Mouse (Mus musculus) gastrocnemius, postnatal 36 days (tissue): Measurements from ENCODE around the gene Lrrc56. TPM values are rescaled to one million over a fixed set of nuclear protein-coding genes. Genes with fewer than 3 reads are reported as not detected.
"Not testable (repeated sequence)": the region's sequence is repeated elsewhere in the genome, so short reads cannot be mapped to it uniquely, and the experiment has no call there.

Experiments used
- DNase-seq, 2 experiments: peaks; one replicate each; pipeline ENCODE4 v3.0.0; 2022
- intact Hi-C: fragments of 180-260 bp; cut with DNase I; formaldehyde crosslinking; loops from one replicate; pipeline ENCODE4 v1.15.1; 2025
- total RNA-seq, 2 experiments: library from RNA; stranded (reverse); gene quantifications; 2 replicates each; pipeline ENCODE4 v1.2.3; 2021

Lrrc56 gene
- total RNA-seq, 2 experiments from 2014 or later = 2.0 to 2.1 TPM

DNA sequence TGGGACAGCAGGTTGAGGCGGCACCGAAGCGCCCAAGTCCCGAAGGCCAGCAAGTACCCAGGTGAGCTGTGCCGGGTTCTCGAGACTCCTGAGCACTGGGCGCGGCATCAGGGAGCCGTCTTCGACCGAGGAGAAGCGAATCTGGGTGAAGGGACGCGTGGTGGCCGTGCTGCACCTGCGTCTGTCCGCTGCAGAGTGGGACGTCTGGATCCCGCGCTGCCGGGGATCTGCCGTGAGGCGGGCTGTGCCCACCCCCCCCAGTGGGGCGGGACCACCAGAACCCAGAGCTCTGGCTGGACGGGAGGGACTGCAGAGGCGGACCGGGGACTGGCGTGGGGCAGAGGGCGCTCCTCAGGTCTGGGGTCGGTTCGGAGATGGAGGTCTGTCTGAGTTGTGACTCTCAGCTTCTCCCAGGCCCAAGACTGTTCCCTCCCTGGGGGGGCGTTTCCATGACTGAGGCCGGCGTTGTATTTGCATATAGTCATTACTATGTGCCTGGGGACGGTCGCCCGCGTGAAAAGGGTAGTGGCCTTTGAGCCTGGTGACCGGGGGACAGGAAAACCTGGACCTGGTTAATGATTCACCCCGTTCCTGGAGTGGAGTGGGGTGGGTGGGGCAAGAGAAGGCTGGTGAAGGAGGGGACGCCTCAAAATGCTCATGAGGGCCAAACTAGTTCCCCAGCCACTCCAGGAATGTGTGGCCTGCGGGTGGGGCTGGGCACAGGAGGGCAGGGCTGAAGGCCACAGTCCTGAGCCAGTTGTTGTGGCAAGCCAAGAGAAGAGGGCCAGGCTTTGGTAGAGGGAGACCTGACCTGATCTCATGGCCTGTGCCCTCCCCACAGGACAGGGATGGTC is 22.1 kb downstream of the Lrrc56 start:
- intact Hi-C loops = no loop called here

DNA sequence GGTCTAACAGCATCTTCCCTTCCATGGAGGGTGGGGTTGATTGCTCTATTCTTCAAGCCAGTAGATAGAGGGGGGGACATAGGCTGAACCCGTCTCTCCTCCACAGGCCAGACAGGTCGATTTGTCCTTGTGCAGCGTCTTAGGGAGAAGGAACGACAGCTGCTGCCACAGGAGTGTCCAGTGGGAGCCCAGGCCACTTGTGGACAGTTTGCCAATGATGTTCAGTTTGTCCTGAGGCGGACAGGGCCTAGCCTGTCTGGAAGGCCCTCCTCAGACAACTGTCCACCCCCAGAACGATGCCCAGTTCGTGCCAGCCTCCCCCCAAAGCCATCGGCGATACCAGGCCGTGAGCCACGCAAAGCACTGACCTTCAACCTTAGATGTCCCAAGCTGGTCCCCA is 22.9 kb downstream of the Lrrc56 start:
- DNase-seq = no peak
- intact Hi-C loops = no loop called here

More for the DNA sequence above, 22.1 kb downstream of the Lrrc56 start:
- peak in 1 of 2 experiments; percentile 19 for DNase-seq

DNA sequence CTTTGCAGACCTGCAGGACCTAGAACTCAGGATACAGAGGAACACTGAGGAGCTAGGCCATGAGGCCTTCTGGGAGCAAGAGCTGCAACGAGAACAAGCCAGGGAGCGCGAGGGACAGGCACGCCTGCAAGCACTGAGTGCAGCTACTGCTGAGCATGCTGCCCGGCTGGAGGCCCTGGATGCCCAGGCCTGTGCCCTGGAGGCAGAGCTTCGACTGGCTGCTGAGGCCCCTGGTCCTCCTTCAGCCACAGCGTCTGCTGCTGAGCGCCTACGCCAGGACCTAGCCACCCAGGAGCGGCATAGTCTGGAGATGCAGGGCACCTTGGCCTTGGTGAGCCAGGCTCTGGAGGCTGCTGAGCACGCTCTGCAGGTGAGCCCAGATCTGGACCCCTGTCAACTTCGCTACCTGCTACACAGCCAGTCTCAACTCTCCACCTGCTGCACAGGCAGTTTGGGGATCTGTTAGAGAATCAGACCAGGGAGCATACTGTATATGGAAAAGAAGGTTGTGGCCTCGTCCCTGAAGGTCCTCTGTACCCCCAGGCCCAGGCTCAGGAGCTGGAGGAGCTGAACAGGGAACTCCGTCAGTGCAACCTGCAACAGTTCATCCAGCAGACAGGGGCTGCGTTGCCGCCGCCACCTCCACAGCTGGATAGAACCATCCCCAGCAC is 23.5 kb downstream of the Lrrc56 start:
- intact Hi-C loops = no loop called here
- DNase-seq = peak in 1 of 2 experiments; percentile 12

DNA sequence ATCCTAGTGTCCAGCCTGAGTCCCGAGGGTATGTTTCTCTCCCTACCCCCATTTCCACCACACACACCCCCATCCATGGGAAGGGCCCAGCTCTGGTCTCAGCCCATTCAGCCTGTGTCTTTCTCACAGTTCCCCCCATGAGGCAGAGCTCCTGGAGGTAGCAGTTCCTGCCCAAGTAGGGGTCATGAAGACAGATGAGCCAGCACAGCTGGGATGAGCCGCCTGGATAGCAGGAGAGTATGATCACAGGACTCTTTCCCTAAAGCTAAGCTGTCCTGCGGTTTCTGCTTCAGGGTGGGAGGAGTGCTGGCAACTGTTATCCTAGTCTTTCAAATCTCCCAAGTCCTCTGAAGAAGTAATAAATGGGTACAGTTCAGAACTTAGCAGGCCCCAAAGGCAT is 24.2 kb downstream of the Lrrc56 start:
- intact Hi-C loops = no loop called here

DNA sequence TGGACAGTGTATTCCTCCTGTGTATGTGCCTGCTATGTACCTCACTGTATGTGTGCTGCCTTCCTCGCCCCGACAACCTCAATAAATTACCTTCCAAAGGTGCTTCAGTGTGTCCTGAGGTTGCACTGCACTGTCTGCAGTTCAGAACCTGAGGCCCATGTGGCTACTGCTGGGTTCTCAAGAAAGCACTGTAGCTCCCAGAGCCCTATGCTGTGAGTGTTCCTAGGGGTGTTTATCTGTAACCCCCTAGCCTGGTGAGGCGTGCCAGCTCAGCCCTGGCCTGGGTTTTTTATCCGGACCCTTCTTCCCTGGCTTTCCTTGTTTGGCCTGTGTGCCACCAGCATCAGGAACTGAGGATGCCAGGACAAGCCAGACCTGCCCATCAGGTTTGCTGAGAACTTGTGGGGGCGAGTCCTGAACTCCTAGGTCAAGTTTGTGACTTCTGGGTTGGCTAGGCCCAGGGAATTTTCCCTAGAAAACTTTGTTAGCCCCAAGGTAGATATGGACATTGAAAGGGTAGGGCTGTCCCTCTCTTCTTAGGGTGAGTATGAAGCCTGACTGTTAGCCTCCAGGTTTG is 24.7 kb downstream of the Lrrc56 start:
- intact Hi-C loops = no loop called here
- no peak for DNase-seq

More for the DNA sequence above, 24.2 kb downstream of the Lrrc56 start:
- no peak for DNase-seq

DNA sequence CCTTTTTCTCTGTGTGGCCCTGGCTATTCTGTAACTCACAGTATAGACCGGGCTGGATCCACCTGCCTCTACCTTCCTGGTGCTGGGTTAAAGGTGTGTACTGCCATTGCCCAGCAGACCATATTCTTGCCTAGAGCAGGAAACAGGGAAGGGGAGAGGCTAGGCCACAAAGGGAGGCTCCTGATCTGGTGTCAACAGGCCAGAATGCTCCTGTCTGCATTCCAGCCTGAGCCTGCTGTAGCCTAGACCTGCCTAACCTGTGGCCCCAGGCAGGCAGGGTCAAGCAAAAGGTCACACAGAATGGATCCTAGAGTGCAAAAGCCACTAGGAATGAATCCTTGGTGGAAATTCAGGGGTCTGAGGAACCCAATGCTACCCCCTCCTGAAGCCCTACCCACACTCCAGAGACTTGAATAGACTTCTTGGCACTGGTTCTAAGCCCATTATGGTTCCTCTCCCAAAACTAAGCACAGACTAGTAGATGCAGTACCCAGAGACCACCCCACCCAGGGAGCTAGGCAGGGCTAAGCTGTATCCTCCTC is 25.7 kb downstream of the Lrrc56 start:
- no peak for DNase-seq
- intact Hi-C loops = no loop called here

DNA sequence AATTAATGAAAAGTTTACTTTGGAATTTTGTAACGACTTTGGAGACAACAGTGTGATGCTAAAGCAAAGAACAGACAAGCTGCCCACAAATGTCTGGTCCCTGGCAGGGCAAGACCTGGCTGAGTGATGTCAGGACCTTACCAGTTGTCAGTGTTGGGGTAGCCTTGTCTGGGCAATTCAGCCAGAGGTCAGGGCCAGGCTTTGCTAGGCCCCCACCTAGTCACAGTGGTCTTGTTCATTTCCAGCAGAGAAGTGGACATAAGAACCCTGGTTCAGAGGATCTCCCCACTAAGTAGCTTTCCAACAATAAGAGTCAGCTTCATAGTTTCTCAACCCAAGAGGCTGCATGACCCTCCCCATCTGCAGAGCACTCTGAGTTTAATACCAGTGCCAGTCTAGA is 26.4 kb downstream of the Lrrc56 start:
- no peak for DNase-seq

DNA sequence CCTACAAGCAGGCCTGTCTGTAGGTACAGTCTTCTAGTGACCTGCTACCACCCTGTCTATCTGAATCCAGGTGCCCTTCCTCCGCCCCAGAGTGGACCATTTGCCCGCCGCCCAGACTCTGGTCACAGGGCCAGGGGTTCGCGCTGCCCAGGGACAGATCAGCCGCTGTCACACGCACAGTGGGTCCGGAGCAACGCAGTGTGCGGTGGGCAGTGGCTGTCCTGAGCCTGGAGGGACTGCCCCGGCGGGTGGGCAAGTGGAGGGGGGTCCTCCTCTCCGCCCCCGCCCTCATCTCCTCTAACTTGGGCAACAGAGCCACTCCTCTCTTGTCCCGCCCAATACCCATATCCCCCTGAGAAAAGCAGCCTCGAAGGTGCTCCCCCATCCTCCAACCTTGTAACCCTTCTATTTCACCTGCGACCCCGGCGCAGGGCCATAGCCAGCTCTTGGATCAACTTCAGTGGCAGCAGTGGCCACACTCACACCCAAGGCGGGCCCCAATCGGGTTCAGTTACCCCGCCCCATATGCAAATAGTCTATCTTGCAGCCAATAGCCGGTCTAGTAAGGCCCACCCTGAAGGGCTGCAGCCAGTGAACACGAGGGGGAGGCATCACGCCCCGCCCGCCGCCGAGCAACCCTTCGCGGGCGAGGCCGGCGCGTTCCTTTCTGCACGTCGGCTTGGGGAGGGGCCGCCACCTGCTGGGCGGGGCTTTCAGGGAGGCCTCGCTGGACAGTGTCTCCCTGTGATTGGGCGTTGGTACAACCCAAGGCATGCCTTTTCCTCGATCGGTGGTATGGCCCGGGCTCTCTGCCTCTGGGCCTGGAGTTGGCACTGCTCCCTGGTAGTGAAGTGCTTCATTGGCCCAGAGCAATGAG is 27.5 kb downstream of the Lrrc56 start:
- DNase-seq = peak; percentile 89 to 93
- intact Hi-C loops = no loop called here

More for the DNA sequence above, 26.4 kb downstream of the Lrrc56 start:
- intact Hi-C loops = no loop called here

DNA sequence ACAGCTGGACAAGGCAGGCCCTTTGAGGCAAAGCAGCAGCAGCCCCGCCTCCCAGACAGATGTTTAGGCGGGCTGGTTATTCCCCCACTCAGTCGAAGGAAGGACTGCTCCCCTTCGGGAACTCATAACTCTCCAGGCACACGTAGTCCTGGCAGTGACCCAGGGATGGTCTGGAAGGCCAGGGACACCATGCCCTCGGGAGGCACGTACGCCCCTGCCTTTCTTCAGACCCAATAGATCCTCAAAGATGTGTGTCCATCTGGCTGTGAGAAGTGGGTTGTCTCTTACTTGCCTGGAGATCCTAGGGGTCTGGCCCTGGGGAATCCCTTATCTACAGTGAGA is 28.1 kb downstream of the Lrrc56 start:
- no peak for DNase-seq
- intact Hi-C loops = no loop called here

DNA sequence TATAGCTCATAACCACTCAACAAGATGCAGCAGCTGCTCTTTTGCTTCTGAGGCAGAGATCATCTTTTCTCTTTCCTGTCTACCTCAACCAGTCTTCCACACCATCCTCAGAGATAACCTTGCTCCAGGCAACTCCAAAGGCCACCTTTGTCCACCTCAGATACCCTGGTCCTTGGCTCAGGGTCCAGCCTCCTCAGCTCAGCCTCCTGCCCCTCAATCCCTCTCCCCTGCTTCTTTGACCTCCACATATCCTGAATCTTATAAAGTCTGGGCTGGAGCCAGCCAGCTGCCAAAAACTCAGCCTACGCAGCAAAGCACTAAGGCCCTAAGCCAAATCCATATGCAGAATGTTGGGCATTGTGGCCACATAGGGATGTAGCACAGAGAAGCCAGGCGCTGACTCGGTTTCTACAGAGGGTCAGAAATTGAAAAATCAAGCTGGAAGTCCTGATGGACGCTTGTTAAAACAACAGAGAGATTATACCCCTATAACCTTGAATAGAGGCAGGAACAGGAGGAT is 28.8 kb downstream of the Lrrc56 start:
- intact Hi-C loops = no loop called here

DNA sequence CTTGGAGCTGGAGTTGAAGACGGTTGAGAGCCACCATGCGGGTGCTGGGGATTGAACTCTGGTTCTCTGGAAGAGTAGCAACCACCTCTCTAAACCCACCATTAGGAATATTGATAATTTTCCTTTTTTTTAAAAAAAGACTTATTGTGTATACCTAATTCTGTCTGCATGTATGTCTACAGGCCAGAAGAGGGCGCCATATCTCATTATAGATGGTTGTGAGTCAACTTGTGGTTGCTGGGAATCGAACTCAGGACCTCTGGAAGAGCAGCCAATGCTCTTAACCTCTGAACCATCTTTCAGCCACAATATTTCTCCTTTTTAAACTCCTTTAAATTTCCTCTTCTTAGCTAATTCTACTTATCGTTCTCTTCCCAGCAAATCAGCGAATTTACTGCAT is 32.6 kb downstream of the Lrrc56 start:
- no peak for DNase-seq
- intact Hi-C loops = no loop called here

More for the DNA sequence above, 28.8 kb downstream of the Lrrc56 start:
- DNase-seq = no peak

DNA sequence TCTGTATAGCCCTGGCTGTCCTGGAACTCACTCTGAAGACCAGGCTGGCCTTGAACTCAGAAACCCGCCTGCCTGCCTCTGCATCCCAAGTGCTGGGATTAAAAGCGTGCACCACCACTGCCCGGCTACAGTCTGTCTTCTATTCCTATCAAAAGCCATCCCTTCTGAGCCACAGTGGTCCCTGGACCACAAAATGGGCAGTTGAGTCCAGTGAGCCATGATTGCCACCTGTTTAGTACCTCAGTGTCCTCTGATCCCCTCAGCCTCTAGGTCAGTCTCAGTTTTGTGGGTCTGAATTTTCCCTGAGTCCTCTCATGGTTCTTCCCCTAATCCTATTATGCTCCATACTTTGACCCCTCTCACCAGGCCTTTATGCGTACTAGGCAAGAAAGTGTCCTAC is 33.8 kb downstream of the Lrrc56 start:
- DNase-seq = no peak
- intact Hi-C loops = no loop called here

DNA sequence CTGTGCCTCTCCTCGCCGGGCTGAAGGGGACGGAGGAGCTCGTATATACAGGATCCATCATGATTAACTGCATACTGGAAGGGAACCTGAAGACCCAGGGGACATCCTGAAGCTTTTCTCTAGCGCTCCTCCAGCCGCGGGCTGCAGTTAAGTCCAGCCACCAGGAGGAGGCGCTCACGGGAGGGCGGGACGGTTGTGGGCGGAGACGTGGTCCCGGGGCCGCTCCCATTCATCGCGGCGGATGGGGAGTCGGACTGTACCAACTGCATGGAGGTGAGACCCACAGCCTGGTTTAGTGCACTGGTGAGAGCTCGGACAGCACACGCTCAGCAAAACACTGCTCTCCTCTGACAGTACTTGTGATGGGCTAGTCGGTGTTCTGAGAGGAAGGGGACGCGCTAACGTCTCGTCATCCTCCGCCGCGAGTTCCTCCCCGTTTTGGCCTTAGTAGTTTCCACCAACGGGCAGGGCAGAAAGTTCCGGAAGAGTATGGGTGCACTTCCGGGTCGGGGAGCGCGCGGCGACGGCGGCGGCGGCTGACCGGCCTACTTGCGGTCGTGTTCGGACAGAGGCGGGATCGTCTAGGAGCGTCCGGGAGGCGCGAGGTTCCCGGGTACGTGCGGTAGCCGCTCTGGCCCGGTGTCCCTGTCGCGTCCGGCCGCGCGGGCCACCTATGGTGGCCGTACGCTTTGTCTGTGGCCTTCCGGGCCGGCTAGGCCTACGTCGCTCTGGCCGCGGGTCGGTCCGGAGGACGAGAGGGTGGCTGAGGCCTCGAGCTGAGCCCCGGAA is 34.5 kb downstream of the Lrrc56 start, which contains the start of gene Phrf1:
Gene Phrf1, plus strand, starts transcription at position 506 of the 789 bp plus-strand sequence.
- intact Hi-C loops = no loop called here
- peak; percentile 88 to 92 for DNase-seq

DNA sequence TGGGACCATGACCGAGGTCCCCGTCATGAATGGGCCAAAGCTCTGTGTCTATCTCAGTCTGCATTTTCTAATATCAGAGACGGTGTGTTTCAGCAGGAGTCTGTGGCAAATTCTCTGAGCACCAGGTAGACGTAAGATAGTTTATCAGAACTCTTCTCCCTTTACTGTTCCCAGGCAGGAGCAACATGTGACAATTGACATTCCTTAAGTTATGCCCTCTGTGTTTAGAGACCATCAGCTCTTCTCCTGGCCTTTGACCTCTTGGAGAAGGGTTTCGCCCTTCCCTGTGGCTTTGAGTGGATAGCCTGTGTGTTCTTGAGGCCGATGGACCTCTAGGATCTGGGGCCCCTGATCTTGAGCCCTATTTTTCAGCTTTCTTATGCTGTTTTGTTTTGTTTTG is 35.7 kb downstream of the Lrrc56 start:
- intact Hi-C loops = no loop called here
- DNase-seq = no peak

DNA sequence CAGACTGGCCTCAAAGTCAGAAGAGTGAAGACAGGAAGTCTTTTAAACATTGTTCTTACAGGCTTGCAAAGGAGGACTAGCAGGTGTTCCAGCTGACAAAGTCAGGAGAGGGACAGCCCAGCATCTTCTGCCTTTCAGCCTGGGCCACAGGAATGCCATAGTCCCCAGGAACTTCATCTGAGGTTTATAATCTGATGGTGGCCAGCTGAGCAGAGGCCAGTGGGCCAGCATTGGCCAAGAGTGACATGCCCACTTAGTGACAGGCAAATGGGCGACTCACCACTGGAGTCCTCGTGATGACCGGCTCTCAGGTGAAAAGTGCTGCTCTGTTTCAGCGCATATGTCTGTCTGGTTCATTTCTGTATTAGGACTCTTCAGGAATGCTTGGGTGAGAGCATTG is 36.6 kb downstream of the Lrrc56 start:
- no peak for DNase-seq
- intact Hi-C loops = no loop called here

DNA sequence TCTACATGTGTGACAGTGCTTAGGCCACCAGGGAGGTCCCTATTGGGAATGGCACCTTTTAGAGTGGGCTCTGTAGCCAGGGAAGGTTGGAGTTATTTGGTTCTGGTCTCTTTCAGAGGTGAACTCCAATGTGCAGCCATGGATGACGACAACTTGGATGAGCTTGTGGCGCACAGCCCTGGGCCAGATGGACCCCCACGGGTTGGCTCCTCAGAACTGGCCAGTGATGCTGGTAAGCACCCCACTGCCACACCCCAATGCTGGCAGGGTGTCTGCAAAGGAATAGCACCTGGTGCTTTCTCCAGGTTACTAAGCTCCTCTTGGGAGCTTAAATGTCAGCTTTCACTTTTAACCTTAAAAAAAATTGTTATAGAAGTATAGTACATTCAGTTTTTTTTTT is 37.2 kb downstream of the Lrrc56 start:
- intact Hi-C loops = no loop called here

DNA sequence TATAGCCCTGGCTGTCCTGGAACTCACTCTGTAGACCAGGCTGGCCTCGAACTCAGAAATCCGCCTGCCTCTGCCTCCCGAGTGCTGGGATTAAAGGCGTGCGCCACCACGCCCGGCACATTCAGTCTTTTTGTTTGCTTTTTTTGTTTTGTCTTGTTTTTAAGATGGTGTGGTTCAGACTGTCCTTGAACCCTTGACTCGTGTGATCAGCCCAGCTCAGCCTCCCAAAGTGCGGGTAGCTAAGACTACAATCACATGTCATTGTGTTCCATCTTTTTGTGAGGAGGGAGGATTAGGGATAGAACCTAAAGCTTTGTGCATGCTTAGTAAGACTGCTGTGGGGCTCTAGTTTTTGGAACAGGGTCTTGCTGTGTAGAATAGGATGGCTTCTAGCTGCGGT is 37.6 kb downstream of the Lrrc56 start:
- no peak for DNase-seq
- intact Hi-C loops = no loop called here

More for the DNA sequence above, 37.2 kb downstream of the Lrrc56 start:
- no peak for DNase-seq

DNA sequence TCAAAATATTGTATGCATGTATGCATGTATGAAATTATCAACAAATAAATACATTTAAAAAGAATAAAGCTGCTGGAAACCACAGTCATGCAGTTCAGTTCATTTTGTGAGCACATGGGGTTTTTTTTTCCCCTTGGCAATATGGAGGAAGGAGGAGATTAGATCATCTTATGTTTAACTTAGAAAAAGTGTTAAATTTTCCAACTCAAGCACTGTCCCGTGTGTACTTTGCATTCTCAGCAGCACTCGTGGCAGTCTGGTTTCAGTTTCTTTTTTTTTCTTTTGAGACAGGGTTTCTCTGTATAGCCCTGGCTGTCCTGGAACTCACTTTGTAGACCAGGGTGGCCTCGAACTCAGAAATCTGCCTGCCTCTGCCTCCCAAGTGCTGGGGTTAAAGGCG is 56.5 kb downstream of the Lrrc56 start:
- DNase-seq, intact Hi-C loops: not testable (repeated sequence)

DNA sequence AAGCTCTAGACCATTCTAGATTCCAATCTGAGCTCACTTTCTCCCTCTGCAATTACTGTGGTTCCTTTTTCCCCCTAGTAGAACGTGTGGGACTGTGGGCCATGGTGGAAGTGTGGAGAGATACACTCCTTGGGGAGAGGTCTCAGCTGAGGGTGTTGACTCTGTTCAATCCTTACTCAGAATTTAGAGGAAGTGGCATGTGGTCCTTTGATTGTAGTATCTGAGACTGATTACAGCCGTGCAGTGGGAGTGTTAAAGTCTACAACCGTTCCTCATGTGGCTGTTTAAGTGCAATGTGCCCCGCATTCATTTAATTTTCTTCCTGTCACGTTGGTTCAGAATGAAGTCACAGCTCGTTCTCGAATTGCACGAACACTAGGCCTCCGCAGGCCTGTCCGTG is 62.2 kb downstream of the Lrrc56 start:
- DNase-seq = no peak
- intact Hi-C loops = no loop called here
